Mouse (Mus musculus): ENCODE results near the gene Fam118a. TPM values are rescaled to one million over a fixed set of nuclear protein-coding genes. Genes with fewer than 3 reads are reported as not detected.

Fam118a gene
- total and polyA plus RNA-seq, 3 experiments = 11.7 to 12.9 TPM; not detected in 1

- peaks cover 0 to 7% of the 10 kb centered on the region in 2 experiments; a peak in 2 of 4 replicates for H3K36me3 ChIP-seq (ENCODE audit: control insufficient read depth in 1 of 2, insufficient read depth in 2 of 2, low read length in 2 of 2)
- H3K27ac ChIP-seq (ENCODE audit: control insufficient read depth, low read depth, low read length) = no peak overlapping the region
- no peaks in the 10 kb centered on the region for H3K27me3 ChIP-seq (ENCODE audit: control insufficient read depth in 1 of 2, insufficient read depth in 2 of 2, low read length in 2 of 2)
- H3K79me2 ChIP-seq (ENCODE audit: control insufficient read depth, insufficient read depth, low read length, poor library complexity) = peaks cover 5% of the 10 kb centered on the region
- H3K4me3 ChIP-seq (ENCODE audit: control insufficient read depth in 1 of 2, insufficient read depth in 1 of 2, low read depth in 2 of 2, low read length in 2 of 2) = peak overlapping the region; percentile 46 to 74
- H3K9me3 ChIP-seq (replicated peaks; ENCODE audit: insufficient read depth, low read length) = no peaks in the 10 kb centered on the region
- H3K4me1 ChIP-seq (ENCODE audit: control insufficient read depth in 1 of 2, insufficient read depth in 2 of 2, low read length in 2 of 2) = peaks cover 0 to 14% of the 10 kb centered on the region in 2 experiments; a peak in 2 of 4 replicates
- H3K9ac ChIP-seq (ENCODE audit: control insufficient read depth, low read depth, low read length, poor library complexity, severe bottlenecking) = peak overlapping the region; percentile 81
- peak; percentile 66 for DNase-seq (ENCODE audit: low read depth, low spot score)
- TF ChIP-seq ZNF384 (IDR thresholded peaks at IDR 0.05; ENCODE audit: low read depth, low read length) (peak; percentile 97), ZMIZ1 (IDR thresholded peaks at IDR 0.05; ENCODE audit: low read depth, low read length) (no peak), GATA1 (IDR thresholded peaks at IDR 0.05; ENCODE audit: low read depth, low read length) (no peak), SIN3A (IDR thresholded peaks at IDR 0.05; ENCODE audit: low read length) (0 out of 2 replicates have a peak, but pooled peaks have one; percentile 25), SMC3 (IDR thresholded peaks at IDR 0.05; ENCODE audit: low read depth, low read length) (no peak)
Observed at GRCm38 (mm10) chr15:84986171-84987019, 42.4 kb upstream of the Fam118a start.

- TF ChIP-seq EP300 (IDR thresholded peaks at IDR 0.05; ENCODE audit: low read depth in 1 of 2, low read length in 2 of 2) = 0 out of 4 replicates have a peak, but pooled peaks of 1 of the 2 experiments have one; percentile 16
- no peak for TF ChIP-seq CHD2 (IDR thresholded peaks at IDR 0.05; ENCODE audit: low read length)
- TF ChIP-seq MAX (IDR thresholded peaks at IDR 0.05; ENCODE audit: low read length) = 0 out of 2 replicates have a peak, but pooled peaks have one; percentile 11
- peak; percentile 65; the same call in 1 of the 2 replicates for TF ChIP-seq UBTF (IDR thresholded peaks at IDR 0.05; ENCODE audit: borderline replicate concordance, insufficient read depth, low read depth, low read length)
- no peak for TF ChIP-seq ETS1 (IDR thresholded peaks at IDR 0.05; ENCODE audit: low read depth, low read length)
- TF ChIP-seq CHD1 (IDR thresholded peaks at IDR 0.05; ENCODE audit: low read depth, low read length) = 0 out of 2 replicates have a peak, but pooled peaks have one; percentile 32
- 0 out of 2 replicates have a peak, but pooled peaks have one; percentile 25 for TF ChIP-seq MYC (IDR thresholded peaks at IDR 0.05; ENCODE audit: low read depth, low read length)
- peak overlapping the region; percentile 81 for H3K9ac ChIP-seq (ENCODE audit: control insufficient read depth, low read depth, low read length, poor library complexity, severe bottlenecking)
- peak; percentile 68 for DNase-seq (ENCODE audit: low read depth, low spot score)
- no peaks in the 10 kb centered on the region for H3K9me3 ChIP-seq (replicated peaks; ENCODE audit: insufficient read depth, low read length)
- peak overlapping the region; percentile 46 to 74 for H3K4me3 ChIP-seq (ENCODE audit: control insufficient read depth in 1 of 2, insufficient read depth in 1 of 2, low read depth in 2 of 2, low read length in 2 of 2)
- H3K79me2 ChIP-seq (ENCODE audit: control insufficient read depth, insufficient read depth, low read length, poor library complexity) = peaks cover 5% of the 10 kb centered on the region
- H3K27me3 ChIP-seq (ENCODE audit: control insufficient read depth in 1 of 2, insufficient read depth in 2 of 2, low read length in 2 of 2) = no peaks in the 10 kb centered on the region
- H3K4me1 ChIP-seq (ENCODE audit: control insufficient read depth in 1 of 2, insufficient read depth in 2 of 2, low read length in 2 of 2) = peaks cover 0 to 14% of the 10 kb centered on the region in 2 experiments; a peak in 2 of 4 replicates
- H3K27ac ChIP-seq (ENCODE audit: control insufficient read depth, low read depth, low read length) = no peak overlapping the region
- peaks cover 0 to 7% of the 10 kb centered on the region in 2 experiments; a peak in 2 of 4 replicates for H3K36me3 ChIP-seq (ENCODE audit: control insufficient read depth in 1 of 2, insufficient read depth in 2 of 2, low read length in 2 of 2)
Observed at GRCm38 (mm10) chr15:84987020-84987815, 41.5 kb upstream of the Fam118a start.

All from MEL (cell line).